Comparison of ENCODE assay signal across 24 mouse cellular contexts in genomic region chr8:84395751-84396457, GRCm38 (mm10). TPM values are rescaled to one million over a fixed set of nuclear protein-coding genes. Genes with fewer than 3 reads are reported as not detected.
"Had no signal": no experiment of that assay in that cellular context is flagged by ENCODE, and none has a peak within 500 bp of the region (broad histone marks: within the 10 kb centered on the region; RNA-seq: fewer than 3 reads in every experiment).

No protein-coding gene starts in this region.

- H3K4me3 ChIP-seq: layer of hippocampus, adult 2 months; limb, embryonic 10.5 days; limb, embryonic 13.5 days; liver, embryonic 12.5 days; liver, embryonic 15.5 days; lung, embryonic 15.5 days; megakaryocyte, embryonic 14.5 days; midbrain, embryonic 10.5 days; midbrain, embryonic 13.5 days; myocyte; neural tube, embryonic 13.5 days; stomach, embryonic 15.5 days had no signal

- H3K27me3 ChIP-seq: limb, embryonic 13.5 days; liver, embryonic 12.5 days; liver, embryonic 15.5 days; lung, embryonic 15.5 days; midbrain, embryonic 13.5 days; neural tube, embryonic 13.5 days; stomach, embryonic 15.5 days had no signal

- H3K9ac ChIP-seq: limb, embryonic 13.5 days; liver, embryonic 12.5 days; liver, embryonic 15.5 days; lung, embryonic 15.5 days; midbrain, embryonic 13.5 days; neural tube, embryonic 13.5 days; stomach, embryonic 15.5 days had no signal

- ATAC-seq: liver, embryonic 12.5 days; midbrain, embryonic 13.5 days; midbrain, embryonic 16.5 days had no signal

- H3K4me1 ChIP-seq: limb, embryonic 10.5 days; limb, embryonic 13.5 days; liver, embryonic 12.5 days; liver, embryonic 15.5 days; lung, embryonic 15.5 days; megakaryocyte, embryonic 14.5 days; midbrain, embryonic 10.5 days; midbrain, embryonic 13.5 days; neural tube, embryonic 13.5 days; stomach, embryonic 15.5 days had no signal

- H3K27ac ChIP-seq: layer of hippocampus, adult 2 months; limb, embryonic 10.5 days; limb, embryonic 13.5 days; liver, embryonic 12.5 days; liver, embryonic 15.5 days; lung, embryonic 15.5 days; midbrain, embryonic 10.5 days; midbrain, embryonic 13.5 days; neural tube, embryonic 13.5 days; stomach, embryonic 15.5 days had no signal

- DNase-seq: kidney, postnatal 10 days; layer of hippocampus, adult 9-11 months; liver; lung, adult 18-20 months; lung, postnatal 10 days; lung, postnatal 36 days; retina, postnatal 1 day; right cerebral cortex, postnatal 25 days; spleen, adult 18-20 months; thymus, postnatal 25 days had no signal

- H3K36me3 ChIP-seq: limb, embryonic 10.5 days; limb, embryonic 13.5 days; liver, embryonic 12.5 days; liver, embryonic 15.5 days; lung, embryonic 15.5 days; midbrain, embryonic 10.5 days; midbrain, embryonic 13.5 days; neural tube, embryonic 13.5 days; stomach, embryonic 15.5 days had no signal

RNA-seq across cellular contexts. Expression of gene Cacna1a, which starts 7.7 kb away (rescaled TPM):
- total RNA-seq: monocyte, adult 5-6 weeks had no signal
